Mouse (Mus musculus) testis, adult 2 months (tissue): ENCODE measurements at regions not wholly inside any gene's neighbourhood (a gene's known extent, or its start where the extent isn't known, plus 50 kb on each side); places are given as distances from the start of the nearest gene placed in this dataset.

Source experiments
- CTCF ChIP-seq: fragments of 200-500 bp; IDR thresholded peaks from 2 replicates; pipeline ENCODE4 v1.5.1; 2012; ENCODE audit warnings: low read depth, mild to moderate bottlenecking, inconsistent platforms, low read length, moderate library complexity; ENCODE audit not compliant: control insufficient read depth, insufficient read depth, insufficient replicate concordance
- POLR2A ChIP-seq: fragments of 200-500 bp; IDR thresholded peaks from 2 replicates; pipeline ENCODE4 v1.6.1; 2012; ENCODE audit warnings: low read depth, mild to moderate bottlenecking, inconsistent platforms, low read length, moderate library complexity; ENCODE audit not compliant: control insufficient read depth

DNA sequence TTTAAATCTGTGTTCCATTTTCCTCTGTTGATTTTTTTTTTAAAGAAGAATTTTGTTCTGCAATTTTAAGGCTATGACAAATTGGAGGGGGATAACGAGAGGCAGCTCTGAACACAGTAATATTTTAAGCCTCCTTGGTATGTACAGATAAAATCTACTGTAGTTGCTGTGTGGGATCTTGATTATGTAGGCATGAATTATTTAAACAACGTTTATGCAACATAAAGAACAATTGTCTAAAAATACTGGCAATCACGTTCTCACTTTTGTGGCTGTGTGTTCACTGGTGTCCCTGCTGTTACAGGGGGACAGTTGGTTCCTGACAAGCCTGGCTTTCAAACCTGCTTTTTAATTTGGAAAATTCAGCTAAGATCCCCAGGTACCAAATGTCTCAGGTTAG is 79.3 kb downstream of the Aldh8a1 start:
- TF ChIP-seq CTCF: no peak
- no peak for TF ChIP-seq POLR2A
